Mouse (Mus musculus) frontal cortex, postnatal 14 days (tissue): Measurements from ENCODE around the gene Rapgefl1.
"Not testable (repeated sequence)": the region's sequence is repeated elsewhere in the genome, so short reads cannot be mapped to it uniquely, and the experiment has no call there.

ENCODE experiments used
- DNase-seq, 2 experiments: peaks; one replicate each; pipeline ENCODE4 v3.0.0; 2022; ENCODE audit warnings: low spot score in 2 of 2

The Rapgefl1 gene

GRCm38 (mm10) chr11:98816706-98817239 lies 19.8 kb upstream of the Rapgefl1 start:
- DNase-seq: no peak

- DNase-seq: no peak
Measured at GRCm38 (mm10) chr11:98820968-98821367, 15.6 kb upstream of the Rapgefl1 start.

- not testable (repeated sequence) for DNase-seq
Measured at GRCm38 (mm10) chr11:98826071-98826470, 10.5 kb upstream of the Rapgefl1 start.

GRCm38 (mm10) chr11:98827877-98828276 lies 8.7 kb upstream of the Rapgefl1 start:
- no peak for DNase-seq

GRCm38 (mm10) chr11:98829091-98829775 lies 7.4 kb upstream of the Rapgefl1 start:
- no peak for DNase-seq

GRCm38 (mm10) chr11:98829875-98830274 lies 6.7 kb upstream of the Rapgefl1 start:
- DNase-seq: no peak

- no peak for DNase-seq
Measured at GRCm38 (mm10) chr11:98835296-98835695, 1.3 kb upstream of the Rapgefl1 start.

- DNase-seq: no peak
Measured at GRCm38 (mm10) chr11:98835725-98836124, 860 bp upstream of the Rapgefl1 start.

GRCm38 (mm10) chr11:98836128-98836527 lies 457 bp upstream of the Rapgefl1 start:
- no peak for DNase-seq

GRCm38 (mm10) chr11:98837231-98837704 lies 683 bp downstream of the Rapgefl1 start:
- DNase-seq: no peak

- no peak for DNase-seq
Measured at GRCm38 (mm10) chr11:98837917-98838316, 1.3 kb downstream of the Rapgefl1 start.

- DNase-seq: no peak
Measured at GRCm38 (mm10) chr11:98838512-98838911, 1.9 kb downstream of the Rapgefl1 start.

- DNase-seq: no peak
Measured at GRCm38 (mm10) chr11:98839402-98839801, 2.8 kb downstream of the Rapgefl1 start.

- DNase-seq: no peak
Measured at GRCm38 (mm10) chr11:98839897-98840296, 3.3 kb downstream of the Rapgefl1 start.

- no peak for DNase-seq
Measured at GRCm38 (mm10) chr11:98846016-98846415, 9.4 kb downstream of the Rapgefl1 start.

GRCm38 (mm10) chr11:98846865-98847604 lies 10.4 kb downstream of the Rapgefl1 start:
- DNase-seq: no peak

- no peak for DNase-seq
Measured at GRCm38 (mm10) chr11:98849196-98849894, 12.8 kb downstream of the Rapgefl1 start.

- no peak for DNase-seq
Measured at GRCm38 (mm10) chr11:98850100-98851093, 13.8 kb downstream of the Rapgefl1 start.

- no peak for DNase-seq
Measured at GRCm38 (mm10) chr11:98854116-98854515, 17.5 kb downstream of the Rapgefl1 start.

- DNase-seq: no peak
Measured at GRCm38 (mm10) chr11:98854659-98855058, 18.1 kb downstream of the Rapgefl1 start.
